In genomic region chr19:24326969-24327368, GRCm38 (mm10) we compare ENCODE assay signal across 16 mouse cellular contexts. TPM values are rescaled to one million over a fixed set of nuclear protein-coding genes. Genes with fewer than 3 reads are reported as not detected.
A peak's percentile ranks its signal among the peaks of the same experiment; 100 is the strongest.
DNase-seq lines count a peak whose midpoint lies in the region; ATAC-seq and TF ChIP-seq lines count a peak whose summit lies in the region.
"Had no signal": no experiment of that assay in that cellular context is flagged by ENCODE, and none has a peak within 500 bp of the region (broad histone marks: within the 10 kb centered on the region; RNA-seq: fewer than 3 reads in every experiment).

No protein-coding gene starts in this region.

- WGBS in forebrain, embryonic 12.5 days: 17% methylated on average over 1 of the region's 1 CpGs
- WGBS in forebrain, embryonic 15.5 days: 7% methylated on average over 1 of the region's 1 CpGs

- H3K27me3 ChIP-seq in forebrain, embryonic 12.5 days: no peaks in the 10 kb centered on the region; the same call in 1 of the 2 replicates
- H3K27me3 ChIP-seq in forebrain, embryonic 15.5 days: no peaks in the 10 kb centered on the region
- H3K27me3 ChIP-seq: intestine, embryonic 15.5 days had no signal

- no peak overlapping the region for H3K4me2 ChIP-seq in forebrain, embryonic 12.5 days
- no peak overlapping the region for H3K4me2 ChIP-seq in forebrain, embryonic 15.5 days (replicated peaks)
- H3K4me2 ChIP-seq: hindbrain, embryonic 14.5 days; intestine, embryonic 15.5 days had no signal

- peak; percentile 49; the same call in 1 of the 2 replicates for ATAC-seq in forebrain, embryonic 12.5 days (ENCODE audit: low FRiP score)
- ATAC-seq in forebrain, embryonic 15.5 days (replicated peaks): 0 out of 2 replicates have a peak, but pooled peaks have one; percentile 26
- ATAC-seq: intestine, embryonic 15.5 days had no signal

- H3K36me3 ChIP-seq in forebrain, embryonic 12.5 days (replicated peaks): no peaks in the 10 kb centered on the region
- no peaks in the 10 kb centered on the region for H3K36me3 ChIP-seq in forebrain, embryonic 15.5 days
- H3K36me3 ChIP-seq: embryonic facial prominence, embryonic 10.5 days; hindbrain, embryonic 10.5 days; intestine, embryonic 15.5 days had no signal

- no peak for DNase-seq in layer of hippocampus, adult 2 months (ENCODE audit: low spot score in 2 of 2)
- no peak for DNase-seq in layer of hippocampus, postnatal 14 days (ENCODE audit: low spot score in 2 of 2)
- DNase-seq in kidney, postnatal 14 days: no peak
- DNase-seq in frontal cortex, adult 2 months (ENCODE audit: extremely low spot score in 1 of 2, low spot score in 1 of 2): no peak
- DNase-seq: cerebellum, adult 2 months; cerebellum, postnatal 10 days; gastrocnemius, adult 2 months; gastrocnemius, postnatal 25 days; heart, postnatal 10 days; kidney, adult 18-20 months had no signal

- no peak for TF ChIP-seq CTCF in layer of hippocampus, adult 2 months (conservative IDR thresholded peaks at IDR 0.05)

- no peak overlapping the region for H3K4me3 ChIP-seq in layer of hippocampus, adult 2 months
- H3K4me3 ChIP-seq in forebrain, embryonic 12.5 days (replicated peaks): no peak overlapping the region
- H3K4me3 ChIP-seq in forebrain, embryonic 15.5 days: no peak overlapping the region
- H3K4me3 ChIP-seq: embryonic facial prominence, embryonic 10.5 days; gastrocnemius, adult 2 months; hindbrain, embryonic 10.5 days; intestine, embryonic 15.5 days had no signal

- H3K9me3 ChIP-seq in forebrain, embryonic 12.5 days: no peaks in the 10 kb centered on the region
- H3K9me3 ChIP-seq in forebrain, embryonic 15.5 days: no peaks in the 10 kb centered on the region
- H3K9me3 ChIP-seq: embryonic facial prominence, embryonic 10.5 days; hindbrain, embryonic 10.5 days; intestine, embryonic 15.5 days had no signal

- peaks cover 23% of the 10 kb centered on the region for H3K4me1 ChIP-seq in forebrain, embryonic 12.5 days
- peaks cover 13% of the 10 kb centered on the region for H3K4me1 ChIP-seq in forebrain, embryonic 15.5 days

- no peak overlapping the region for H3K9ac ChIP-seq in forebrain, embryonic 12.5 days
- H3K9ac ChIP-seq in forebrain, embryonic 15.5 days (replicated peaks): no peak overlapping the region
- H3K9ac ChIP-seq: hindbrain, embryonic 14.5 days; intestine, embryonic 15.5 days had no signal

- peak overlapping the region; percentile 62; the same call in 1 of the 2 replicates for H3K27ac ChIP-seq in layer of hippocampus, adult 2 months
- peak overlapping the region; percentile 50; the same call in 1 of the 2 replicates for H3K27ac ChIP-seq in forebrain, embryonic 12.5 days
- no peak overlapping the region for H3K27ac ChIP-seq in forebrain, embryonic 15.5 days (replicated peaks)
- H3K27ac ChIP-seq: embryonic facial prominence, embryonic 10.5 days; gastrocnemius, adult 2 months; hindbrain, embryonic 10.5 days; hindbrain, embryonic 14.5 days; intestine, embryonic 15.5 days had no signal

RNA-seq across cellular contexts. Expression of gene Fxn, which starts 46.6 kb away (rescaled TPM):
- total RNA-seq in layer of hippocampus, adult 2 months (2021): 1 to 10 TPM; 7.4 to 8.8 TPM
- total RNA-seq in layer of hippocampus, postnatal 14 days (2021): 1 to 10 TPM; 8.3 to 8.8 TPM
- polyA plus RNA-seq in forebrain, embryonic 12.5 days (2016; fragmentation: Nextera tagmentation; extraction: Ambion mirVana): 52.2 and 57.2 TPM in 2 replicates
- polyA plus RNA-seq in forebrain, embryonic 15.5 days (2015; fragmentation: Nextera tagmentation; extraction: Ambion mirVana): 43.4 and 49.4 TPM in 2 replicates
- polyA plus RNA-seq in frontal cortex, adult 2 months (2012; rRNA removed): 9.8 TPM in 2 replicates
